In genomic region chr8:124863163-124863677, GRCm38 (mm10) we compare ENCODE assay signal across 8 mouse cellular contexts. TPM values are rescaled to one million over a fixed set of nuclear protein-coding genes. Genes with fewer than 3 reads are reported as not detected.
A peak's percentile ranks its signal among the peaks of the same experiment; 100 is the strongest.
DNase-seq lines count a peak whose midpoint lies in the region; ATAC-seq and TF ChIP-seq lines count a peak whose summit lies in the region.

No protein-coding gene starts in this region.

- no peaks in the 10 kb centered on the region for H3K27me3 ChIP-seq in lung, postnatal 0 days (replicated peaks; ENCODE audit: insufficient read depth, low read length)
- H3K27me3 ChIP-seq in limb, embryonic 13.5 days, result no peaks in the 10 kb centered on the region
- no peaks in the 10 kb centered on the region for H3K27me3 ChIP-seq in stomach, embryonic 14.5 days (ENCODE audit: control insufficient read depth, insufficient read depth, low read length)

- H3K27ac ChIP-seq in lung, postnatal 0 days (ENCODE audit: low read length), result peak overlapping the region; percentile 95
- H3K27ac ChIP-seq in embryonic fibroblast, embryonic 13.5 days (ENCODE audit: insufficient read depth, low read length), result peak overlapping the region; percentile 32; the same call in 1 of the 2 replicates
- peak overlapping the region; percentile 92 for H3K27ac ChIP-seq in limb, embryonic 13.5 days
- peak overlapping the region; percentile 92 for H3K27ac ChIP-seq in stomach, embryonic 14.5 days (ENCODE audit: low read length)

- peak overlapping the region; percentile 96 for H3K9ac ChIP-seq in lung, postnatal 0 days (replicated peaks; ENCODE audit: low read depth)
- peak overlapping the region; percentile 97 for H3K9ac ChIP-seq in limb, embryonic 13.5 days
- peak overlapping the region; percentile 95 for H3K9ac ChIP-seq in stomach, embryonic 14.5 days (replicated peaks; ENCODE audit: low read depth, low read length)

- WGBS in lung, postnatal 0 days, result 2% methylated on average over 31 of the region's 33 CpGs
- 0% methylated on average over 33 of the region's 33 CpGs for WGBS in limb, embryonic 13.5 days
- 0% methylated on average over 31 of the region's 33 CpGs for WGBS in stomach, embryonic 14.5 days

- no peak for TF ChIP-seq POLR2A in embryonic fibroblast, embryonic 13.5 days (IDR thresholded peaks at IDR 0.05; ENCODE audit: low read depth, low read length)

- no peaks in the 10 kb centered on the region for H3K9me3 ChIP-seq in lung, postnatal 0 days (ENCODE audit: low read length)
- no peaks in the 10 kb centered on the region for H3K9me3 ChIP-seq in limb, embryonic 13.5 days
- H3K9me3 ChIP-seq in stomach, embryonic 14.5 days (ENCODE audit: control insufficient read depth, low read depth, low read length), result no peaks in the 10 kb centered on the region

- H3K4me2 ChIP-seq in lung, postnatal 0 days (replicated peaks; ENCODE audit: low read depth, low read length), result peak overlapping the region; percentile 76
- peak overlapping the region; percentile 81 for H3K4me2 ChIP-seq in limb, embryonic 13.5 days (replicated peaks)
- peak overlapping the region; percentile 83 for H3K4me2 ChIP-seq in stomach, embryonic 14.5 days (replicated peaks; ENCODE audit: low read depth, low read length)

- H3K4me1 ChIP-seq in lung, postnatal 0 days (ENCODE audit: insufficient read depth, low read depth, low read length), result peaks cover 3% of the 10 kb centered on the region; the same call in 1 of the 2 replicates
- H3K4me1 ChIP-seq in embryonic fibroblast, embryonic 13.5 days (ENCODE audit: control insufficient read depth, insufficient read depth, low read length), result no peaks in the 10 kb centered on the region; the same call in 1 of the 2 replicates
- H3K4me1 ChIP-seq in limb, embryonic 13.5 days, result peaks cover 16% of the 10 kb centered on the region
- 0 out of 2 replicates have a peak, but pooled peaks cover 3% of the 10 kb centered on the region for H3K4me1 ChIP-seq in stomach, embryonic 14.5 days (ENCODE audit: control insufficient read depth, insufficient read depth, low read length)

- H3K4me3 ChIP-seq in lung, postnatal 0 days (ENCODE audit: low read depth, low read length), result peak overlapping the region; percentile 93
- peak overlapping the region; percentile 89 for H3K4me3 ChIP-seq in embryonic fibroblast, embryonic 13.5 days (ENCODE audit: insufficient read depth, low read length)
- H3K4me3 ChIP-seq in limb, embryonic 13.5 days, result peak overlapping the region; percentile 92
- H3K4me3 ChIP-seq in stomach, embryonic 14.5 days (ENCODE audit: low read depth, low read length), result peak overlapping the region; percentile 96

- H3K36me3 ChIP-seq in lung, postnatal 0 days (ENCODE audit: insufficient read depth, low read length), result peaks cover 5% of the 10 kb centered on the region; the same call in 1 of the 2 replicates
- peaks cover 38% of the 10 kb centered on the region for H3K36me3 ChIP-seq in limb, embryonic 13.5 days
- H3K36me3 ChIP-seq in stomach, embryonic 14.5 days (ENCODE audit: control insufficient read depth, insufficient read depth, low read length), result peaks cover 25% of the 10 kb centered on the region

- TF ChIP-seq EP300 in lung, postnatal 0 days (IDR thresholded peaks at IDR 0.05), result no peak

- no peak for ATAC-seq in lung, postnatal 0 days
- ATAC-seq in limb, embryonic 13.5 days (ENCODE audit: low FRiP score, low read depth), result peak; percentile 86
- peak; percentile 70; the same call in 1 of the 2 replicates for ATAC-seq in stomach, embryonic 14.5 days (ENCODE audit: insufficient number of reproducible peaks, insufficient read depth, low FRiP score, low read depth)

- peak; percentile 29; the same call in 1 of the 2 replicates for TF ChIP-seq CTCF in lung, postnatal 0 days (IDR thresholded peaks at IDR 0.05)
- no peak for TF ChIP-seq CTCF in embryonic fibroblast, embryonic 13.5 days (IDR thresholded peaks at IDR 0.05; ENCODE audit: borderline replicate concordance, insufficient read depth, low read length)

- peak; percentile 42 for DNase-seq in lung, postnatal 0 days (ENCODE audit: low spot score)
- DNase-seq in lung, postnatal 10 days, result no peak
- no peak for DNase-seq in ovary, postnatal 10 days (ENCODE audit: low spot score)
- no peak for DNase-seq in thymus, postnatal 36 days
- no peak for DNase-seq in frontal cortex, postnatal 10 days (ENCODE audit: low spot score in 2 of 2)

RNA-seq across cellular contexts. Expression of gene 2810004N23Rik, which starts 0.3 kb away (rescaled TPM):
- polyA plus RNA-seq in lung, postnatal 0 days (2015; fragmentation: Nextera tagmentation; extraction: Ambion mirVana), result 18.0 and 18.2 TPM in 2 replicates
- 29.6 and 32.6 TPM in 2 replicates for polyA plus RNA-seq in embryonic fibroblast, embryonic 13.5 days (2011; ENCODE audit: insufficient read length, low read depth, missing spikeins)
- 52.7 and 53.9 TPM in 2 replicates for polyA plus RNA-seq in limb, embryonic 13.5 days (2015; fragmentation: Nextera tagmentation; extraction: Ambion mirVana)
- polyA plus RNA-seq in stomach, embryonic 14.5 days (2014; fragmentation: Nextera tagmentation; extraction: Ambion mirVana), result 43.7 and 44.0 TPM in 2 replicates

RNA-seq across cellular contexts. Expression of gene Gnpat, which starts 0.4 kb away (rescaled TPM):
- 67.8 and 71.5 TPM in 2 replicates for polyA plus RNA-seq in lung, postnatal 0 days (2015; fragmentation: Nextera tagmentation; extraction: Ambion mirVana)
- polyA plus RNA-seq in embryonic fibroblast, embryonic 13.5 days (2011; ENCODE audit: insufficient read length, low read depth, missing spikeins), result 48.6 and 62.2 TPM in 2 replicates
- polyA plus RNA-seq in limb, embryonic 13.5 days (2015; fragmentation: Nextera tagmentation; extraction: Ambion mirVana), result 97.6 and 99.6 TPM in 2 replicates
- 92.8 and 98.0 TPM in 2 replicates for polyA plus RNA-seq in stomach, embryonic 14.5 days (2014; fragmentation: Nextera tagmentation; extraction: Ambion mirVana)

RNA-seq across cellular contexts. Expression of gene Exoc8, which starts 34.3 kb away (rescaled TPM):
- polyA plus RNA-seq in lung, postnatal 0 days (2015; fragmentation: Nextera tagmentation; extraction: Ambion mirVana), result 7.0 and 7.7 TPM in 2 replicates
- 15.7 and 18.1 TPM in 2 replicates for polyA plus RNA-seq in embryonic fibroblast, embryonic 13.5 days (2011; ENCODE audit: insufficient read length, low read depth, missing spikeins)
- polyA plus RNA-seq in limb, embryonic 13.5 days (2015; fragmentation: Nextera tagmentation; extraction: Ambion mirVana), result 8.4 and 8.5 TPM in 2 replicates
- 7.8 and 8.9 TPM in 2 replicates for polyA plus RNA-seq in stomach, embryonic 14.5 days (2014; fragmentation: Nextera tagmentation; extraction: Ambion mirVana)

RNA-seq across cellular contexts. Expression of gene Sprtn, which starts 34.5 kb away (rescaled TPM):
- 6.9 TPM in 2 replicates for polyA plus RNA-seq in lung, postnatal 0 days (2015; fragmentation: Nextera tagmentation; extraction: Ambion mirVana)
- polyA plus RNA-seq in embryonic fibroblast, embryonic 13.5 days (2011; ENCODE audit: insufficient read length, low read depth, missing spikeins), result 18.5 and 19.1 TPM in 2 replicates
- 9.1 and 9.3 TPM in 2 replicates for polyA plus RNA-seq in limb, embryonic 13.5 days (2015; fragmentation: Nextera tagmentation; extraction: Ambion mirVana)
- 6.9 and 9.1 TPM in 2 replicates for polyA plus RNA-seq in stomach, embryonic 14.5 days (2014; fragmentation: Nextera tagmentation; extraction: Ambion mirVana)

Comparison
In these comparisons a context has a peak if more than half of its experiments do, and no peak if none do; other contexts are left out.
1. H3K27ac ChIP-seq: peak in every context shown above with its lines; median percentile 95 in lung, postnatal 0 days; 92 in limb, embryonic 13.5 days; 92 in stomach, embryonic 14.5 days; 32 in embryonic fibroblast, embryonic 13.5 days.